Mouse (Mus musculus): ENCODE data around the gene Gng8.

The Gng8 gene

GRCm38 (mm10) chr7:16875326-16875725 is 16.3 kb upstream of the Gng8 start:
- no peak for DNase-seq (ENCODE audit: inconsistent age in 2 of 2, low spot score in 1 of 2)

GRCm38 (mm10) chr7:16876006-16876405 is 15.6 kb upstream of the Gng8 start:
- peak in 1 of 2 experiments; percentile 37 for DNase-seq (ENCODE audit: inconsistent age in 2 of 2, low spot score in 1 of 2)

DNA sequence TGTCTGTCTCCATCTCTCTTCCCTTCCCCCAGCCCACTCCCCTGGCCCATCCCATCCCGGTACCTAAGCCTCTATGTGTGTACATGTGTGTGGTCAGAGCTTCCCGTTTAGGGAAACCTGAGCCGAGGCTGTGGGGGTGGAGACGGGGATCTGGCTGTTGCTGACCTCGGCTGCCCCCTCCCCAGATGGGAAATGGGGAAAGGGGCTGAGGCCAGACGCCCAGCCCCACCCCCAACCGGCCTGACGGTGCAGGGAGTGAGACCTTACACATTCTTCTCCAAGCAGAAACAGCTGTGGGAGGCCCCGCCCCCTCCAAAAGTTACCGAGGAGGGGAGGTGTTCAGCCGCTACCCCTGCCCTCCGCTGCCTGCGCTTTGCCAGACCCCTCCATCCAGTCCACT is 15.0 kb upstream of the Gng8 start:
- peak; percentile 45 to 54 for DNase-seq (ENCODE audit: inconsistent age in 2 of 2, low spot score in 1 of 2)

DNA sequence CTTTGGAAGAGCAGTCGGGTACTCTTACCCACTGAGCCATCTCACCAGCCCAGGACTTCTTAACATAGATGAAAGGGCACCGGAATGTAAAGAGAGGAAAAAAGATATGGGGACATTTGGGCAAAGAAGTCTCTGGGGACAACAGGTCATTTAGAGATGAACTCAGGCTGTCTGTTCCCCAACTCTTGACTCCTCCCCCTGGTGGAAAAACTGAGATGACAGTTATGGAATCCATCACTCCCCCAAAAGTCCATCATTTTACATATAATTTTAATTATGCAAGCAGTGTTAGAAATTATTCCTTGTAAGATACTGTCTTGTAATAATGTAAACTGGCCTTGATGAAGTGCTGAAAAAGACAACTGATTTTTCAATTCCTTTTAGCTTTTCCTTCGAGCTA is 13.9 kb upstream of the Gng8 start:
- no peak for DNase-seq (ENCODE audit: inconsistent age in 2 of 2, low spot score in 1 of 2)

- no peak for DNase-seq (ENCODE audit: inconsistent age in 2 of 2, low spot score in 1 of 2)
These were observed 11.6 kb upstream of the Gng8 start for GRCm38 (mm10) chr7:16879796-16880547.

DNA sequence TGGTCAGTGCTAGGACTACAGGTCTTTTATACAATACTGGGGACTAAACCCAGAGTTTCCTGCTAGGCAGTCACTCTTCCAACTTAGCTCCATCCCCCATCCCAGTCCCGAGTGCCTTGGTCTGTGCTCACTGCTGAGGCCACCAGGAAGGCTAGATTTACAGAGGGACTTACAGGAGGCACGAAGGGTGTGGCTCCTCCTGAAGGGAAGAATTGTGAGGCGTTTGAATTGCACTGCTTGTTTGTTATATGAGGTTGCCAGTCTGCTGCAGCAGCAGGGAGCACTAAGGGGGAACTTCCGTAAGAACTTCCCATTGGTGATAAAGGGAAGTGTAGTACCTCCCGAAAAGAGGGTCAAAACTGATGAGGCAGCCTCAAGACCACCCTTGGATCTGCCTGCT is 11.0 kb upstream of the Gng8 start:
- DNase-seq (ENCODE audit: inconsistent age in 2 of 2, low spot score in 1 of 2), result no peak

DNA sequence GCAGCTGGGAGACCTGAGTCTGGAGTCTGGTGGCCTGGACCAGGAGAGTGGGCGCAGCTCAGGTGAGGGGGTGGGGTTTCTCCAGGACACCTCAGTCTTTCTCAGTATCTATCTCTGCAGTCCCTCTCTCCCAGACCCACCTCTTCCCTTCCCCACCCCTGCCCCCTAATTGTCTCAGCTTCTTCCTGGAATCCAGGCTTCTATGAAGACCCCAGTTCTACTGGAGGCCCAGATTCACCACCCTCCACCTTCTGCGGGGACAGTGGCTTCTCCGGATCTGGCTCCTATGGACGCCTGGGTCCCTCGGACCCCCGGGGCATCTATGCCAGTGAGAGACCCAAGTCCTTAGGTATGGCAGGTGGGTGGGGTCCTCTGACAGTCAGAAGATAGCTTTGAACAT is 8.4 kb upstream of the Gng8 start:
- DNase-seq (ENCODE audit: inconsistent age in 2 of 2, low spot score in 1 of 2), result no peak

- no peak for DNase-seq (ENCODE audit: inconsistent age in 2 of 2, low spot score in 1 of 2)
These were observed 7.3 kb upstream of the Gng8 start for GRCm38 (mm10) chr7:16884334-16884733.

DNA sequence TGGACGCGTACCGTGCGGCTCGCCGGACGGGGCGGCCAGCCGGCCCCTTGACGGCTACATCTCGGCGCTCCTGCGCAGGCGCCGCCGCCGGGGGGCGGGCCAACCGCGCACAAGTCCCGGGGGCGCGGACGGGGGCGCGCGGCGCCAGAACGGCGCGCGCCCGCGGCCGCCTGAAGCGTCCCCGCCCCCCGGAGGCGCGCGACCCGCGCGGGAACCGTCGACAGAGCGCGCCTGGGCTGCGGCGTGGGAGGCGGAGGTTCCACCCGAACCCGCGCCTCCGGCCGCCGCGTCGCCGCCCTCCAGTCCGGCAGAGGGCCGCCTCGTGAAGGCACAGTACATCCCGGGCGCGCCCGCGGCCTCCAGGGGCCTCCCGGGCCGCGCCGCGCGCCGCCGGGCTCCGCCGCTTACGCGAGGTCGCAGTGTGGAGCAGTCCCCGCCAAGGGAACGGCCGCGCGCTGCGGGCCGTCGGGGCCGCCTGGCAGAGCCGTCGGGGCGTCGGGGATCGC is 6.3 kb upstream of the Gng8 start:
- no peak for DNase-seq (ENCODE audit: inconsistent age in 2 of 2, low spot score in 1 of 2)

- DNase-seq (ENCODE audit: inconsistent age in 2 of 2, low spot score in 1 of 2), result no peak
These were observed 5.7 kb upstream of the Gng8 start for GRCm38 (mm10) chr7:16885905-16886304.

DNA sequence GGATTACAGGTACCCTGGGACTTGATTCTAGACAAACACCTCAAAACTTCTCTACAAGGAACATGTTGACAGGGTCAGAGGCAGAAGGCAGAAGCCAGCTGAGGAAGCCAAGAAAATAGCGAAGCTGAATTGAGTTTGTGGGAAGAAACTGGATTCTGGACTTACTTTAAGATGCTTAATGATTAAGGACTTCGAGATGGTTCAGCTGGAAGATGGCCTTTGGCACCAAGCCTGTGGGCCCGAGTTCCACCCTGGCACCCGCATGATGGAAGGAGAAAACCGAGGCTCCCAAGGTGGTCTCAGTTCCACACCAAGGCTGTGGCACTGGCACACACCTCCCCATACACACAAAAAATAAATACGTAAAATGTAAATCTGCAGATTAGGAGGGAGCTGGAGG is 1.1 kb upstream of the Gng8 start:
- no peak for DNase-seq (ENCODE audit: inconsistent age in 2 of 2, low spot score in 1 of 2)

- peak; percentile 61 to 75 for DNase-seq (ENCODE audit: inconsistent age in 2 of 2, low spot score in 1 of 2)
These were observed 642 bp upstream of the Gng8 start for GRCm38 (mm10) chr7:16890944-16891343.

- no peak for DNase-seq (ENCODE audit: inconsistent age in 2 of 2, low spot score in 1 of 2)
These were observed 755 bp downstream of the Gng8 start for GRCm38 (mm10) chr7:16892352-16892730.

DNA sequence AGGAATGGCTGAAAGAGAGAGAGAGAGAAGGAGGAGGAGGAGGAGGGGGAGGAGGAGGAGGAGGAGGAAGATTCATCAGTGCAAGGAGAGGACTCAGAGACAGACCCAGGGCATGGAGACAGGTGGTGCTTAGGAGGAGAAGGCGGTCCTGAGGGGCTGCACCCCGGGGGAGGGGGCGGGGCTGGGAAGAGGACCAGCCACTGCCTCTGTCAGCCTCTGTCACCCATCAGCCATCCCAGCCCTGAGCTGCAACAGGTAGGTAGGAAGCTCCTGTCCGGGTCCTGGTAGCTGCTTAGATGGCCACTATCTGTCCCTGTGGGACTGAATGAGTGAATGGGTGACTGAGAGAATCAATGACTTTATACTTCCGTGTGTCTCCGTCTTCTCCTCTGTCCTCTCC is 2.0 kb downstream of the Gng8 start:
- no peak for DNase-seq (ENCODE audit: inconsistent age in 2 of 2, low spot score in 1 of 2)

DNA sequence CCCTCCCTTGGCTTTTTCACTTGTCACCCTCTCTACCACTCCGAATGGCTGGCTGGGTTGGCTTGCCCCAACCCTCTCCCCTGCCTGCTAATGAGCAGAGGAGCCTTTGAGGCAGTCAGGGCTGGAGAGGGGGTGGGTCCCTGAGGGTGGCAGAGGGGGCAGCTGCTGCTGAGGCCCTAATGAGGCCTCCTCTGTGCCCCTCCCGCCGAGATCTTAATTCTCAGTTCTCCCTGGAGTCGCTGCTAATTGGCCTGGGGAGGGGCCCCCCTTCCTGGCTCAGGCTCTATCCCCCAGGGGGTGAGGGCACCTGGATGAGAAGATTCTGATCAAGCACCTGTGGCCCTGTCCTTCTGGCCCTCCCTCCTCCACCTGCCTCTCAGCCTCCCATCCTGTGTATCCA is 2.7 kb downstream of the Gng8 start:
- no peak for DNase-seq (ENCODE audit: inconsistent age in 2 of 2, low spot score in 1 of 2)

DNA sequence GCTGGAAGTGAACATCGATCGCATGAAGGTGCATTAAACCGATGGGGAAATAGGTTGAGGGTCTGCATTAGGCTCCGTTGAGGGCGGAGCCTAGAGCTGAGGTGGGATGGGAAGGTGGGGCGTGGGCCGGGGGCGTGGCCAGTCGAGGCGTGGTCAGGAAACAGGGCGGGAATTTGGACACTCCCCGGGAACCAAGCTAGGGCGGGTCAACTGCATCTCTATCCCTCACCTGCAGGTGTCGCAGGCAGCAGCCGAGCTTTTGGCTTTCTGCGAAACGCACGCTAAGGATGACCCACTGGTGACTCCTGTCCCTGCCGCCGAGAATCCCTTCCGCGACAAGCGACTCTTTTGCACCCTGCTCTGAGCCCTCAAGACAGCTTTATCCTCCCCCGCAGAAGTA is 3.4 kb downstream of the Gng8 start:
- DNase-seq (ENCODE audit: inconsistent age in 2 of 2, low spot score in 1 of 2), result peak; percentile 80 to 92

GRCm38 (mm10) chr7:16895511-16895910 is 3.9 kb downstream of the Gng8 start:
- DNase-seq (ENCODE audit: inconsistent age in 2 of 2, low spot score in 1 of 2), result no peak

- DNase-seq (ENCODE audit: inconsistent age in 2 of 2, low spot score in 1 of 2), result no peak
These were observed 8.9 kb downstream of the Gng8 start for GRCm38 (mm10) chr7:16900526-16900925.

GRCm38 (mm10) chr7:16903439-16903955 is 11.9 kb downstream of the Gng8 start:
- DNase-seq (ENCODE audit: inconsistent age in 2 of 2, low spot score in 1 of 2), result no peak

DNA sequence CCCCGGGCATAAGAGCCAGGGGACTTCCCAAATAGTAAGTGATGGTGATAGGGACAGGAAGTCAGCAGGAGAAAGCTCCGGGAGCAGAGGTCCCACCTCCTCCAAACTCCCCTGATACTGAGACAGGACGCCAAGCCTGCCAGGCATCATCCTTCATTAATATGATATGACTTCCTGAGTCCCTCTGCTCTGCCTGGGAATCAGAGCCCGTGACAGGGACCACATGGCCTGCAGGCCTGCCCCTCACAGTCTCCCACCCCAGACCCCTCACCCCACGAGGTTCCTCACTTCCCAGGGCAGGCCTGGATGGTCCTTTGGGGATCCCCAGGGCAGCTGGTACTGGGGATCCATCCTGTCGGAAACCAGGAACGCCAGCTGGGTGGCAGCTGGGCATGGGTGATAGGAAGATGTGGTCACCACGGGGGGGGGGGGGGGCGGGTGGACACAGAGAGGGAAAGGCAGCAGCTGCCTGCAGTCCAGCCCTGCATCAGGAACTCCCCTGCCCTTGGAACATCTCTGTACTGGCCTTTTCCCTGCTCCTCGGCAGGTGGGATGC is 12.6 kb downstream of the Gng8 start:
- DNase-seq (ENCODE audit: inconsistent age in 2 of 2, low spot score in 1 of 2), result peak in 1 of 2 experiments; percentile 45

DNA sequence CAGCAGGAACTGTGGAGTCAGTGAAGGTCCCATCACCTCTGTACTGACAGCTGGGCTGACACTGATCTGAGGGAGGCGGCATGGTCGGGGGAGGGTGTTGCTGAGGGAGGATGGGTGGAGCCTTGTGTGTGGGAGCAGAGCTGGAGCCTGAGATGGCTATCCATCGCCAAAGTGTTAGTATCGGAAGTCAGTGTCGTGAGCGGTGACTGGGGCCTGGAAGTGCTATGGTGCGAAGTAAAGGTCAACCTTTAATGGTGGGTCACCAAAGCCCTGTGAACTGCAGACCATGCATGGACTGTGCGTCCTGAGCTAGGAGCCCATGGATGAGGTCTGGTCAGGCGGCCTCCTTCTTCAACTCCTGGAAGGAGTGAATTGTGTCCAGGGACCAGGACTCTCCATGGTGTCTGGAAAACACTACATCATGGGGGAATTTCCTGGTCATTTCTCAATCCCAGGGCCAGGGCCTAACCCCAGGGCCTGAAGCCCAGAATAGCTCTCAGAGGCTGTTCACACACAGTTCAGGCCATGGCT is 14.0 kb downstream of the Gng8 start:
- DNase-seq (ENCODE audit: inconsistent age in 2 of 2, low spot score in 1 of 2), result peak; percentile 63 to 80

GRCm38 (mm10) chr7:16906281-16906680 is 14.7 kb downstream of the Gng8 start, which contains the start of gene Ptgir:
Gene Ptgir, plus strand, starts transcription at chr7:16906490.
- peak in 1 of 2 experiments; percentile 55 for DNase-seq (ENCODE audit: inconsistent age in 2 of 2, low spot score in 1 of 2)

Measured in adrenal gland, adult (tissue).